ENCODE assay signal across 20 mouse cellular contexts in the genomic region with DNA sequence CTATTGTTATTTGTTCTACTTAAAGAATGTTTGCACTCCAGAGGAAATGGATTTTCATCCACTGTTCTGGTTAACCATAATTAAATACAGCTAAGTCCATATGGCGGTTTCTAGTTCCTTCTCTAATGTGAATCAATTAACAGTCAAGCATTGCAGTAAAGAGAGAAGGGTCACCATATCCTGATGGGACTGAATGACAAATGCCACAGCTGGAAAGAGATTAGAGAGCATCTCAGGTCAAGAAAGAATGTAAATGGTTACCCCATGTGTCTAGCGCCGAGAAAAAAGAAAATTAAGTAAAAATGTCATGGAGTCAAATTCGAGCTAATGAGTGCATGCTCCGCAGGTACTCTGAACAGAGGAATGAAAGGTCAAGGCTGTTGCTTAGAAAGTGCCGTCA.
"Had no signal": no experiment of that assay in that cellular context is flagged by ENCODE, and none has a peak within 500 bp of the region (broad histone marks: within the 10 kb centered on the region; RNA-seq: fewer than 3 reads in every experiment).

No protein-coding gene starts in this region.

- H3K4me2 ChIP-seq: limb, embryonic 12.5 days; limb, embryonic 15.5 days; liver, embryonic 12.5 days; liver, embryonic 15.5 days; lung, embryonic 15.5 days; midbrain, embryonic 12.5 days; neural tube, embryonic 12.5 days had no signal

- H3K27me3 ChIP-seq: limb, embryonic 12.5 days; limb, embryonic 15.5 days; liver, embryonic 12.5 days; liver, embryonic 15.5 days; lung, embryonic 15.5 days; megakaryocyte, embryonic 14.5 days; midbrain, embryonic 12.5 days; neural tube, embryonic 12.5 days had no signal

- H3K9me3 ChIP-seq: limb, embryonic 12.5 days; limb, embryonic 15.5 days; liver, embryonic 12.5 days; liver, embryonic 15.5 days; lung, embryonic 15.5 days; megakaryocyte, embryonic 14.5 days; midbrain, embryonic 12.5 days; neural tube, embryonic 12.5 days had no signal

- H3K4me1 ChIP-seq: limb, embryonic 12.5 days; limb, embryonic 15.5 days; liver, embryonic 12.5 days; liver, embryonic 15.5 days; lung, embryonic 15.5 days; megakaryocyte, embryonic 14.5 days; midbrain, embryonic 12.5 days; neural tube, embryonic 12.5 days had no signal

- H3K36me3 ChIP-seq: limb, embryonic 12.5 days; limb, embryonic 15.5 days; liver, embryonic 12.5 days; liver, embryonic 15.5 days; lung, embryonic 15.5 days; midbrain, embryonic 12.5 days; neural tube, embryonic 12.5 days had no signal

- ATAC-seq: intestine, embryonic 16.5 days; liver, embryonic 12.5 days had no signal

- H3K27ac ChIP-seq: limb, embryonic 12.5 days; limb, embryonic 15.5 days; liver, embryonic 12.5 days; liver, embryonic 15.5 days; lung, embryonic 15.5 days; midbrain, embryonic 12.5 days; neural tube, embryonic 12.5 days had no signal

- H3K4me3 ChIP-seq: limb, embryonic 12.5 days; limb, embryonic 15.5 days; liver, embryonic 12.5 days; liver, embryonic 15.5 days; lung, embryonic 15.5 days; megakaryocyte, embryonic 14.5 days; midbrain, embryonic 12.5 days; neural tube, embryonic 12.5 days had no signal

- DNase-seq: kidney, adult 18-20 months; kidney, adult 9 months; kidney, postnatal 14 days; kidney, postnatal 4 days; left cerebral cortex, postnatal 4 days; lung, adult 18-20 months; lung, postnatal 10 days; lung, postnatal 36 days; retina, postnatal 1 day; thymus, adult 18-20 months; thymus, postnatal 36 days had no signal

- H3K9ac ChIP-seq: limb, embryonic 12.5 days; limb, embryonic 15.5 days; liver, embryonic 12.5 days; liver, embryonic 15.5 days; lung, embryonic 15.5 days; midbrain, embryonic 12.5 days; neural tube, embryonic 12.5 days had no signal
